Mouse (Mus musculus): ENCODE data around the gene Ambra1.

DNA sequence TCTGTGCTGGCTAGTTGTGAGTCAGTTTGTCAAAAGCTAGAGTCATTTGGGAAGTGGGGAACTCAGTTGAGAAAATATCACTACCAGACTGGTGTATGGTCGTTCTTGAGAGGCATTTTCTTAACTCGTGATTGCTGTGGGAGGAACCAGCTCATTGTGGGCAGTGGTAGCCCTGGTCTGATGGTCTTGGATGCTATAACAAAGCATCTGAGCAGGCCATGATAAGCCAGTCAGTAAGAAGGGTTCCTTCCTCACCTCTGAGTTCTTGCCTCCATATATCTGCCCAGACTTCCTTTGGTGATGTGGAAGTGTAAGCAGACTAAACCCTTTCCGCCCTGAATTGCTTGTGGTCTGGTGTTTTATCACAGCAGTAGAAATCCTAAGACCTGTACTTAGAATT lies 105.7 kb downstream of the Ambra1 start:
- TF ChIP-seq POLR2A (IDR thresholded peaks at IDR 0.05; ENCODE audit: insufficient read depth, low read depth, low read length) (no peak), CTCF (IDR thresholded peaks at IDR 0.05; ENCODE audit: insufficient read depth, low read depth, low read length) (no peak)
